Mouse (Mus musculus) embryonic facial prominence, embryonic 14.5 days (tissue): ENCODE data around the gene Rhob. TPM values are rescaled to one million over a fixed set of nuclear protein-coding genes. Genes with fewer than 3 reads are reported as not detected.

Experiments
- ATAC-seq: fragments of 200-750 bp; cut with Nextera tagmentation; 2 replicates; pipeline ENCODE4 v1.8.0; 2017; ENCODE audit warnings: low read depth, moderate number of reproducible peaks, moderate TSS enrichment
- DNase-seq: peaks from one replicate; pipeline ENCODE4 v3.0.0-alpha.2; 2015; ENCODE audit warnings: low spot score
- H3K27ac ChIP-seq: fragments of 300-500 bp; sonication (generic); replicated peaks from 2 replicates; pipeline ENCODE4 v1.5.1; 2014; ENCODE audit warnings: low read depth, mild to moderate bottlenecking, low read length, moderate library complexity
- H3K27me3 ChIP-seq: fragments of 300-500 bp; sonication (generic); replicated peaks from 2 replicates; pipeline ENCODE4 v1.6.1; 2014; ENCODE audit warnings: low read length; ENCODE audit not compliant: control insufficient read depth, insufficient read depth
- H3K36me3 ChIP-seq: fragments of 300-500 bp; sonication (generic); 2 replicates; pipeline ENCODE4 v1.6.1; 2014; ENCODE audit warnings: low read length, mixed read lengths; ENCODE audit not compliant: control insufficient read depth, insufficient read depth
- H3K4me1 ChIP-seq: fragments of 300-500 bp; sonication (generic); 2 replicates; pipeline ENCODE4 v1.6.1; 2014; ENCODE audit warnings: antibody characterized with exemption, low read length; ENCODE audit not compliant: control insufficient read depth, insufficient read depth
- H3K4me2 ChIP-seq: fragments of 300-500 bp; sonication (generic); 2 replicates; pipeline ENCODE4 v1.6.1; 2014; ENCODE audit warnings: low read depth, mild to moderate bottlenecking, low read length, moderate library complexity, mixed read lengths
- H3K4me3 ChIP-seq: fragments of 300-500 bp; sonication (generic); 2 replicates; pipeline ENCODE4 v1.5.1; 2014; ENCODE audit warnings: low read depth, mild to moderate bottlenecking, low read length
- H3K9ac ChIP-seq: fragments of 300-500 bp; sonication (generic); 2 replicates; pipeline ENCODE4 v1.6.1; 2014; ENCODE audit warnings: low read depth, mild to moderate bottlenecking, low read length, moderate library complexity, mixed read lengths
- H3K9me3 ChIP-seq: fragments of 300-500 bp; sonication (generic); 2 replicates; pipeline ENCODE4 v1.6.1; 2016; ENCODE audit warnings: low read length; ENCODE audit not compliant: control insufficient read depth
- WGBS: fragments of 180-500 bp; shearing (Covaris S2); extraction: QIAGEN DNeasy Blood & Tissue Kit; methylation state at CpG from one replicate; pipeline ENCODE4 v1.1.7; 2014; 5-methylcytosine and 5-hydroxymethylcytosine counted together
- polyA plus RNA-seq: library from polyadenylated mRNA; unstranded; fragments of >200 nt; fragmentation: Nextera tagmentation; extraction: Ambion mirVana; gene quantifications from 2 replicates; pipeline ENCODE4 v1.2.1, GENCODE M21; 2014

The Rhob gene
- polyA plus RNA-seq, 1 experiment from 2014 or later: 76.8 TPM

DNA sequence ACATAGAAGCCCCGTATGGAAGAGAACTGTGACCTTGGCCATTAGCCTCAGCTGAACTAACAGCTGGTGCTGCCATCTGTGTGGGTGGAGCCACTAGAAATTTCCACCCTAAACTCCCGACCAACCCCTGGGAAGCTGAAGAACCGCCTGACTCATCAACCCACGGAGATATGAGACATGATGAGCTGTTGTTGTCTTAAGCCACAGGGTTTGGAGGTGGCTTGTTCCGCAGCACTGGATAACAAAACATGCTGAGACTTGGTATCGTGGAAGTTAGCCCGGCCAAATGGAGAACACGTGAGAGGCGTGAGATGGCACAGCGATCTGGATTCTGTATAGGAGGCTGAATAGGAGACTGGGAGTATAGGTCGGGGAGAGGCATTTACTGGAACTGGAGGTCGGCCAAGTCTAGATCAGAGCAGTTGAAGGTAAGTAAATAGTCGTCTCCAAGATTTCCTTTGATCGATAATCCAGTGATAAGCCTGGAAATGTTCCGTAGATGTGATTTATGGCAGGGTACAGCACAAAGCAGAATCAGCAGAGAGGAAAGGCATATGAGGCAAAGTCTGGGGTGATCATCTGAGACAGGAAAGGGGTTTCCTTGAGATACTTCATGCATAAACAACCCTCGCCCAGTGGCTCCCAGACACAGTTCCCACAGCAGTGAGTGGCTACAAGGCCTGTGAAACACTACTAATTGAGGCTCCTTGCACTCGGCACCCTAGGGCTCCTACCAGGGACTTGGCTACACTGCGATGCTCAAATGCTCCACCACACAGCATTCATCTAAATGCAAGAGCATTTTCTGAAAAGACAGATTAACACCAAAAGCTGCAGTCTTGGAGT lies 11.5 kb upstream of the Rhob start:
- peak; percentile 44 for DNase-seq
- ATAC-seq: peak; percentile 77

DNA sequence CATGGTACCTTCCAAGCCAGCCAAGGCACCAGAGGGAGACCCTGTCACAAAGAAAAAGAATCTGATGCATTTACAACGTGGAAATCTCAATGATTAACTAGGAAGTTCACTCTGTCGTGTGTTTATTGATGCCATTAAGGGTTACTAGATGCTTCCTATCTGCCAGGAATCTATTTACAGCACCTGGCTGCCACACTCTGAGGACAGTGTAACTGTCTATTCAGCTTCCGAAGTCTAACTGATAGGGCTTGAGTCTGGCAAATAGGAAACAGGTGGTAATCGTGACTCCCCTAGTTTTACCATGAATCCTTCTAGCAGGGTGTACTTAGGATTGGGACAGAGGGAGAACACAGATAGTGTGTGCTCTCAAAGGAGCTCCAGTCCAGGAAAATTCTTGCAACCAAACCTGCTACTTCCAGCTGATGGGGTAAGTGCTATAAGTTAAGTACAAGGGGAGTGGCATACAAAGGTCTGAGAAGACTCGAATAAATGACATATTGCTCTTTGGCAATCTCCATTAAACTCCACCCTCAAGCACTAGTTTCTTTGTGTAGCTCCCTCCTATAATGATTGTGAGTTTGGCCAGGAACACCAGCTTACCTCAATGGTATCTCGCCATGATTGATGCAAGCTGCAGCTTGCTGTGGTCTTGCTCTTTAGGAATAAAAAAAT lies 10.6 kb upstream of the Rhob start:
- H3K4me3 ChIP-seq: no peak overlapping the region
- DNase-seq (no peak), ATAC-seq (0 out of 2 replicates have a peak, but pooled peaks have one; percentile 3)
- no peak overlapping the region for H3K27ac ChIP-seq
- H3K4me1 ChIP-seq: no peaks in the 10 kb centered on the region
- H3K36me3 ChIP-seq: no peaks in the 10 kb centered on the region
- WGBS: 53% methylated on average over 6 of the region's 6 CpGs
- H3K4me2 ChIP-seq: no peak overlapping the region
- no peaks in the 10 kb centered on the region for H3K27me3 ChIP-seq
- H3K9me3 ChIP-seq: no peaks in the 10 kb centered on the region
- H3K9ac ChIP-seq: no peak overlapping the region

More for the DNA sequence above, 11.5 kb upstream of the Rhob start:
- no peaks in the 10 kb centered on the region for H3K27me3 ChIP-seq
- no peaks in the 10 kb centered on the region for H3K4me1 ChIP-seq
- no peak overlapping the region for H3K27ac ChIP-seq
- H3K4me2 ChIP-seq: no peak overlapping the region
- 66% methylated on average over 18 of the region's 18 CpGs for WGBS
- H3K4me3 ChIP-seq: no peak overlapping the region
- H3K36me3 ChIP-seq: no peaks in the 10 kb centered on the region
- no peaks in the 10 kb centered on the region for H3K9me3 ChIP-seq
- H3K9ac ChIP-seq: no peak overlapping the region

DNA sequence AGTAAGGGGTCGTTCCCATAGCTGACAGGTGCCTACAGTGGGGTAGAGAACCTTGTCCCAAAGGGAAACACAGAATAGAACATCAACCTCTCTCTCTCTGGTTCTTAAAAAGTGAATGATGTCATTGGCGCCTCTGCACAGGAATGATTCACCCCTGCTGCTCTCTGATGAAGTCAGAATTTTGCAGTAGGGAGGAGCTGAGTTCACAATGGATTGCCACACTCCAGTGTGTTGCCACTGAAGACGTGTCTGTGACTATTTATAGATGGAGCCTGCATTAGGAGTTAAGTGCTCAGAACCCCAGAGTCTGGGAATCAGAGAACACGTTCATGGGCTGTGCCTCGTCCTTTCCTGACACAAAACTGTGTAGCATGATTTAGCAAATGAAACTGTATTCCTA lies 9.9 kb upstream of the Rhob start:
- 63% methylated on average over 5 of the region's 5 CpGs for WGBS
- DNase-seq (no peak), ATAC-seq (no peak)
- Histone ChIP-seq H3K4me1 (no peaks in the 10 kb centered on the region), H3K4me2 (no peak overlapping the region), H3K27me3 (no peaks in the 10 kb centered on the region), H3K9me3 (no peaks in the 10 kb centered on the region), H3K36me3 (no peaks in the 10 kb centered on the region), H3K27ac (no peak overlapping the region), H3K9ac (no peak overlapping the region), H3K4me3 (no peak overlapping the region)

DNA sequence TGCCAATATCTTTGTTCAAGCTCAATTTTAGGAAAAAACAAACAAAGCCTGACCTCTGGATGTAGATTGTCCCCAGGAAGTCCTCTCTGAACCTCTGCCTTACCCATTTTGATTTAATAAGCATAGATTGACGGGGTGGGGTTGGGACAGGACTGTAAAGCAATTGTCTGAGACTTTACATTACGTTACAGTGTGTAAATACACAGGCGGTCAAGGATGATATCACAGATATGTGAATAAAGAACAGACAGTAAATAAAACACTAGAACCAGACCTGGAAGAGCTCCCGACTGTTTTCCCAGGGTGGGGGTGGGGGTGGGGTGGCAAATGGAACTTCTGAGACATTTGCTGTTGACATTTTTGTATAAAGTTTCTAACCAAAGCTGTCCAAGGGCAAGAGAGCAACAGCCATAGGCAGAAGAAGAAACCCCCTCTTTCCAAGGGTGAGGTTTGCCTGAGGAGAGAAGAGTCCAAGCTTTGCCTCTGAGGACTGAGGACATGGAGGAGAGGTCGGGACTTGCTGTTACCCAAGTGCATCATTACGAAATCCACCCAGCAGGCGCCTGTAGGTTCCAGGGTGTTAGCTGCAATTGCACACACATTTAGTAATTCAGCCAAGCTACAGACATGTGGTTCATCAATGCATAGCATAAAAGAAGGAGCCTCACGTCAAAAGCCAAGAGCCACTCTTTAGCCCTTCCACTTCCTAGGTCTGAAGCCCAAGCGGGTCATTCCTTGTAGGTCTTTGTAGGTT lies 7.3 kb upstream of the Rhob start:
- 67% methylated on average over 9 of the region's 9 CpGs for WGBS
- no peak overlapping the region for H3K27ac ChIP-seq
- no peaks in the 10 kb centered on the region for H3K36me3 ChIP-seq
- H3K4me1 ChIP-seq: no peaks in the 10 kb centered on the region
- no peaks in the 10 kb centered on the region for H3K9me3 ChIP-seq
- DNase-seq (no peak), ATAC-seq (no peak)
- no peak overlapping the region for H3K9ac ChIP-seq
- no peak overlapping the region for H3K4me3 ChIP-seq
- H3K4me2 ChIP-seq: no peak overlapping the region
- H3K27me3 ChIP-seq: no peaks in the 10 kb centered on the region

DNA sequence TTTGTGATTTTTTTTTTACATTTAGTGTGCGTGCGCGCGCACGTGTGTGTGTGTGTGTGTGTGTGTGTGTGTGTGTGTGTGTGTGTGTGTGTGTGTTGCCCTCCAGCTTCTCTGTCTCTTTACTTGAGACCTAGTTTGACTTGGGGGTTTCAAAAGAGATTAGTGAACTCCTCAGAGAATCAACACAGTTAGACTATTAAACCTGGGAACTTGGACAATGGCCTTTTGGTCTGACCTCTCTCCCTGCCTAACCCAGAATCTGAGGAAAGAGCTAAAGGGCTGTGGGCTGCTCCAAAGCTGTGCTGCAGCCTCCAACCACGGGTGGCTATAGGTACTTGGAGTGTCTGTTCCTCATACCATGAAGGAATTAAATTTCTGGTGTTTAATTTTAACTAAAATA lies 4.3 kb upstream of the Rhob start:
- WGBS: 79% methylated on average over 6 of the region's 6 CpGs
- Histone ChIP-seq H3K9ac (no peak overlapping the region), H3K36me3 (no peaks in the 10 kb centered on the region), H3K9me3 (no peaks in the 10 kb centered on the region), H3K4me3 (no peak overlapping the region), H3K27ac (no peak overlapping the region), H3K4me1 (peaks cover 8% of the 10 kb centered on the region), H3K27me3 (no peaks in the 10 kb centered on the region), H3K4me2 (no peak overlapping the region)
- DNase-seq (no peak), ATAC-seq (no peak)

DNA sequence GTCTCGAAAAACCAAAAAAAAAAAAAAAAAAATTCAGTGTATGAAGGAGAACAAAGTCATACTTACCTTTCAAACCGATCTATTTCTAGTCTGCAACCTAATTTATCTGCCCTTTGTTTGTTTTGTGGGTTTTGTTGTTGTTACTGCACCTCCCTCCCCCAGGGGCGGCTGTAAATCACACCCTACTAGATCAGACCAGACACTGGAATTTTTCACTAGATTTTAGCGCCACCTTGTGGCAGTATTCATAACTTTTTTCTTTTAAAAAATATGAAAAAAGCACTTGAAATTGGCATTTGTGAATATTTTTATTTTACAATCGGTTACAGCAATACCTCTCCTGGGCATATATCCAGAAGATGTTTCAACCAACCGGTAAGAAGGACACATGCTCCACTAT lies 2.7 kb upstream of the Rhob start:
- Histone ChIP-seq H3K9me3 (no peaks in the 10 kb centered on the region), H3K27ac (no peak overlapping the region), H3K36me3 (no peaks in the 10 kb centered on the region), H3K27me3 (no peaks in the 10 kb centered on the region), H3K9ac (no peak overlapping the region), H3K4me3 (no peak overlapping the region), H3K4me1 (peaks cover 13% of the 10 kb centered on the region), H3K4me2 (no peak overlapping the region)
- DNase-seq: peak; percentile 80
- WGBS: 11% methylated on average over 6 of the region's 6 CpGs
- ATAC-seq: no peak

DNA sequence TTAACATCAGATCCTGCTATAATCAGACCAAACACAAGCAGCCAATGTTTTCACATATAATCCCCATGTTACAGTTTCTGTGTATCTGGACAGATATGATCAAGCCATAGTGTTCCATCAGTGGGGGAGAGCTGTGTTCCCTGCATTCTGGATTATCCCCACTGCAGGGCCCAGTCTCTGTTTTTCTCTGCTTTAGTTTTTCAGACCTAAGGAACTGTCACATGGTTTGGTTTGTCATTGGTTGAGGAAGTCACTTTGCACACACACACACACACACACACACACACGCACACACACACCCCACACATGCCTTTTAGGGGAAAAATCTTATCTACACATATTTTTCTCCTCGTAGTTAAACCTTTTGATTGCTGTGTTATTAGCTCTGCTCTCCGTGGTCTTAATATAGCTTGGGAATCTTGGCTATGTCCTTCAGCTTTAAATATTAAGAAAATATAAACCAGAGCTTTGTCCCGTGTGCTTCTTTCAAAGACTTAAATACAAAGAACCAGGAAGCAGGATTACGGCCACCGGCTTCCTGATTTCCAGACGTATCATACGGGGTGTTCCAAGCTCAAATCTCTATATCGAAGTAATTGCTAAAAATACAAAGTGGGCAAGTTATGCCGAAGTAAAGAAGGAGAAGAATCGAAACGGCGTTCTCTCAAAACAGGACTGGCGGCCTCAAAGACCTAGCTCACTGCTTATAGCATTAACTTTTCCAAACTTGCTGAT lies 1.9 kb upstream of the Rhob start:
- Histone ChIP-seq H3K27ac (no peak overlapping the region), H3K36me3 (no peaks in the 10 kb centered on the region), H3K4me1 (peaks cover 21% of the 10 kb centered on the region), H3K4me3 (no peak overlapping the region), H3K27me3 (no peaks in the 10 kb centered on the region), H3K4me2 (no peak overlapping the region), H3K9ac (0 out of 2 replicates have a peak overlapping the region, but pooled peaks have one; percentile 100), H3K9me3 (no peaks in the 10 kb centered on the region)
- ATAC-seq: no peak
- no peak for DNase-seq
- 80% methylated on average over 14 of the region's 14 CpGs for WGBS
